Mouse (Mus musculus) spleen, postnatal 14 days (tissue): Measurements from ENCODE around the gene Gm21992.

ENCODE experiments used
- DNase-seq, 2 experiments: peaks; one replicate each; pipeline ENCODE4 v3.0.0; 2021 to 2022; ENCODE audit warnings: low spot score in 2 of 2

Gene Gm21992

GRCm38 (mm10) chr19:4749975-4750374 lies 61.4 kb downstream of the Gm21992 start:
- no peak for DNase-seq

- no peak for DNase-seq
Observed at GRCm38 (mm10) chr19:4748493-4748892, 62.9 kb downstream of the Gm21992 start.

GRCm38 (mm10) chr19:4747631-4748312 lies 63.6 kb downstream of the Gm21992 start:
- DNase-seq: no peak

- DNase-seq: no peak
Observed at GRCm38 (mm10) chr19:4746611-4747010, 64.8 kb downstream of the Gm21992 start.

GRCm38 (mm10) chr19:4745681-4746080 lies 65.7 kb downstream of the Gm21992 start:
- DNase-seq: no peak

GRCm38 (mm10) chr19:4745057-4745456 lies 66.4 kb downstream of the Gm21992 start:
- DNase-seq: no peak

- no peak for DNase-seq
Observed at GRCm38 (mm10) chr19:4744026-4744425, 67.4 kb downstream of the Gm21992 start.

GRCm38 (mm10) chr19:4743524-4743923 lies 67.9 kb downstream of the Gm21992 start:
- no peak for DNase-seq

GRCm38 (mm10) chr19:4742229-4742628 lies 69.2 kb downstream of the Gm21992 start:
- DNase-seq: peak in 1 of 2 experiments; percentile 4

- DNase-seq: peak in 1 of 2 experiments; percentile 4
Observed at GRCm38 (mm10) chr19:4741482-4741881, 69.9 kb downstream of the Gm21992 start.

GRCm38 (mm10) chr19:4739762-4740161 lies 71.7 kb downstream of the Gm21992 start:
- DNase-seq: no peak

- DNase-seq: no peak
Observed at GRCm38 (mm10) chr19:4739053-4739452, 72.4 kb downstream of the Gm21992 start.

GRCm38 (mm10) chr19:4737866-4738265 lies 73.5 kb downstream of the Gm21992 start:
- no peak for DNase-seq

- no peak for DNase-seq
Observed at GRCm38 (mm10) chr19:4733052-4733451, 78.4 kb downstream of the Gm21992 start.

- DNase-seq: no peak
Observed at GRCm38 (mm10) chr19:4729186-4729585, 82.2 kb downstream of the Gm21992 start.

- no peak for DNase-seq
Observed at GRCm38 (mm10) chr19:4720671-4721244, 90.7 kb downstream of the Gm21992 start.

GRCm38 (mm10) chr19:4720112-4720511 lies 91.3 kb downstream of the Gm21992 start:
- no peak for DNase-seq

- DNase-seq: no peak
Observed at GRCm38 (mm10) chr19:4719351-4719764, 92.1 kb downstream of the Gm21992 start.

- DNase-seq: no peak
Observed at GRCm38 (mm10) chr19:4718716-4719115, 92.7 kb downstream of the Gm21992 start.

- DNase-seq: no peak
Observed at GRCm38 (mm10) chr19:4717281-4717680, 94.1 kb downstream of the Gm21992 start.

GRCm38 (mm10) chr19:4716756-4717155 lies 94.7 kb downstream of the Gm21992 start:
- no peak for DNase-seq

- no peak for DNase-seq
Observed at GRCm38 (mm10) chr19:4713886-4714285, 97.5 kb downstream of the Gm21992 start.

- DNase-seq: no peak
Observed at GRCm38 (mm10) chr19:4712781-4713526, 98.5 kb downstream of the Gm21992 start.
